Mouse (Mus musculus) olfactory bulb, adult 2 months (tissue): ENCODE measurements around the gene Daam1.

Source experiments
- CTCF ChIP-seq: fragments of 200-500 bp; IDR thresholded peaks from 2 replicates; pipeline ENCODE4 v1.5.1; 2012; ENCODE audit warnings: low read depth, mild to moderate bottlenecking, low read length, moderate library complexity; ENCODE audit not compliant: insufficient read depth
- POLR2A ChIP-seq: fragments of 200-500 bp; IDR thresholded peaks from 2 replicates; pipeline ENCODE4 v1.6.1; 2012; ENCODE audit warnings: mild to moderate bottlenecking, low read depth, low read length, moderate library complexity; ENCODE audit not compliant: insufficient read depth

DNA sequence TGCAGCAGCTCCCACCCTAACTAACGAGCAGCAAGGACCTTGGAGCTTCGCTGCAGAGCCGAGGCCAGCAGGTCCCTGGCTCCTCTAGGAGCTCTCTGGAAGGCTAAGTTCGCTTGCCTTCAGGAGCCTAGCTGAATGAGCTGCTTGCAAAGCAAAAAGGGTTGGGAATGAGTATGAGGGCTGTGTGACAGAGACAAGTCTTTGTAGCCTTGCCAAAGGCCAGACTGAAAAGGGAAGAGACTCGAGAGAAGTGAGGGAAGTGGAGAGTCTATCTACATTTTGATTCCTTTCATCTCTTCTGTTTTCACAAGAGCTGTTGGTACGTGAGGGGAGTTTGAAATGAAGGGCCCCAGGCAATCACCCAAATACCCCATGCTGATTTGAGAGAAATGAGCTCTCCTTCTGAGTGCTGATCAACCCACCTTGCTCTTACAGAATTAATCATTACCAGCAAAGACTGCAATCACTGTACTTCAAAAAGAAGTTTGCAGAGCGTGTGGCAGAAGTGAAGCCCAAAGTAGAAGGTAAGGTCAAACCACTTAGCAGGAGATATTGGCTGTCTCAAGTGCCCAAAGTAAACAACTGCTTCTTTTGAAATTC, 145.6 kb downstream of the Daam1 start:
- TF ChIP-seq CTCF (no peak), POLR2A (no peak)
